Mouse (Mus musculus) c-Kit-positive CD71-negative TER-119-negative erythroid progenitor cells, embryonic 14.5 days (primary cell): ENCODE results near the gene Rrp7a.
"Not testable (repeated sequence)": the region's sequence is repeated elsewhere in the genome, so short reads cannot be mapped to it uniquely, and the experiment has no call there.

ENCODE experiments used
- DNase-seq: peaks from one replicate; pipeline ENCODE4 v3.0.0-alpha.2; 2013; ENCODE audit warnings: low read depth

Gene Rrp7a

DNA sequence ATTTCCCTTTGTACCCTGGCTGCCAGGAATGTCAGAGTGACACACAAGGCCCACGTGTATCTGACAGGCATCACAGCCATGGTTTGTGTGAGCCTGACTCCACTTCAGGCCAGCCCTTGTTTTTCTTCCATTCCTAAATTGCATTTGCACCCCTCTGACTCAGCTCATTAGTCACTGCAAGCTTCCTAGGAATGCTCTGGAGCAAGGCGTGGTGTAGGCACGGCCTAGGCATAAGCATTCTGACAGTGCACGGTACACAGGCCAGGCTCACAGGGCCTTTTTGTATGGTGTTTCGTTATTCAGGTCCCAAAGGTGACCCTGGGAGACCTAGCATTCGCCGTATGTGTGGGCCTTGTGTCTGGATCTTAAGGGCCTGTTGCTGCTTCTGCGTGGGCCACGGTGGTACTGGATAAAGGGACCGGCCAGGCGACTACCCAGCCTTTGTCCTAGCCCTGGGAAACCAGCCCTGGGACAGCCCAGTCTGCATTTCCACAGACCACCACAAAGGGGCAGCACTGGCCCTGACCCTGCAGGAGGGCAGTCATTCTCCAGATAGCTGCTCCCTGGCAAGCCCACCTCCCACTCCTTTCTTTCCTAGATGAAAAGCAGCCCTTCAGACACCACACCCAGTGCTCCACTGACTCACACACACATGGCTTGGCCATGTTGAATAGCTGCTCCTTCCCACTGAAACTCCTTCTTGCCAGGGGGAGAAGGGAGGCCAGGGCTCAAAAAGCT is 34.5 kb upstream of the Rrp7a start:
- peak; percentile 31 for DNase-seq

DNA sequence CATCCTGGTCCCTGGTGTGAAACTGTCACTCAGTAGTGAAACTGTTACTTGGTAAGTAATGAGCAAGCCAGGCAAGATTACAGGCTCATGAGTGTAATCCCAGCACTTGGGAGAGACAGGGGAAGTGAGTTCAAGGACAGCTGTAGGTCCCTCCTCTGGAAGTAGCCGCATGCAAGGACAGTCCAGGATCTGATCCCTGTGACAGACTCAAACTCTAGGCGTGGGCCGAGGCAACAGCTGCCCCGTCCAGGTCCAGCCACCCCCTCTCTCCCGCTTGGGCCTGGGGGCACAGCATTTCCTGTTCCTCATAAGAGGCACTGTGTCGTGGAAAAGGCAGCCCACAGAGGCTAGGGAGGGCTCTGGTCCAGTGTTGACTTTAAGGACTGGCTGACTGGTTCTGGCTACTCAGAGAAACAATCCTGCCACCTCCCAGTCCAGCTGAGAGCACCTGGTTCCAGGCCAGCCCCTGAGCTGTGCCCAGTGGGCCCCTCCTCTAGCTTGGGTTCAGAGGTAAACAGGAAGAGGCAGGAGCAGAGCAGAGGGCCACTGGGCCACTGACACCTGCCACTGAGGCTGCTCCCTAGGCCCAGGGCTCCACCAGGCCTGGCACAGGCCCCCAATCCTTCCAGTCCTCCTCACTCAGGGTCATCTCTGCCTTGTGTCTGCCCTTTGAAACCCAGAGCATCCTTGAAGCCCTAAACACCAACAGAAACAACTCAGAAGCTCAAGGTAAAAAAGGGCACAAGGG is 33.2 kb upstream of the Rrp7a start:
- no peak for DNase-seq

DNA sequence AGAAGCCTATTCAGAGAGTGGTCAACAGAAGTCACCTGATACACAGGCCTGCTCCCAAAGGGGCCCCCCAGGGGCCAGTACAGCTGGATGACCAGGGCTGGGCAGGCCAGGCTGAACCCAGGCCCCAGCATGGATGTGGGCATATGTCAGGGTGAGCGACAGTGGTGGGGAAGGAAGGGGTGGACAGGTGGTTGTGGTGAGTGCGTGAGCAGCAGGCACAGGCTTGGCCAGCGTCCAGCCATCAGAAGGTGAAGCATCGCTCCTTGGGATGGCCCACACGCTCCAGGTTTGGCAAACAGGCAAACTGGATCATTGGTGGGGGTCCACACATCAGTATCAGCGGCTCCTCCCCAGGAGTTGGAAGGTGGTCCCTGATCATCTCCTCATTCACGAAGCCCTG is 31.7 kb upstream of the Rrp7a start:
- no peak for DNase-seq

DNA sequence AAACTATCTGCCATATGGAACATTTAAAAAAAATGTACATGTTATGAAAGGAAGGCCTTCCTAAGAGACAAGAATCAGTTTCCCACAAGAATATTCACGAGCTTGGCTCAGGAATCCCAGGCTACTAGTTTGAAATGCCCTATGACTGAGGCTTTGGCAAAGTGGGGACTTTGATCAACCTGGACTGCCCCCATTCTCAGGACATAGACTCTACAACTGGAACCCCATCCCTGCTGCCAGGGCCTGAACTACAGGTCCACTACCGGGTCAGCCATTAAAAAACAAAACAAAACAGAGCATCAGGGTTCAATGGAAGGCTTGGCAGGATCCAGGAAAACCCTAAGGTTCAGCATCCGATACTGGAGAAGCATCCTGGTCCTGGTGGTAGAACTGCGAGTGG is 28.1 kb upstream of the Rrp7a start:
- no peak for DNase-seq

DNA sequence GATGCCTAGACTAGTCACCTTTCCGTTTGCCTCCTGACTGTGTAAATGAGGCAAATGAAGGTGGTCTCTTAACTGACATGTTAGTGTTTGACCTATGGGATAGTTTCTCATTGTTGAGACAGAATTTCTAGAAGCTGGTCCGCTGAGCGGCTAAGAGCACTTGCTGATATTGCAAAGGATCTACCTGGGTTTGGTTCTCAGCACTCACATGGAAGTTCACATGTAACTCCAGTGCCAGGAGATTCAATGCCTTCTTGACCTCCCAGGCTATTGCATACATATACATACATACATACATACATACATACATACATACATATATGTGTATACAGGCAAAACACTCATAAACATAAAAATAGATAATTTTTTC is 27.5 kb upstream of the Rrp7a start:
- DNase-seq = no peak

DNA sequence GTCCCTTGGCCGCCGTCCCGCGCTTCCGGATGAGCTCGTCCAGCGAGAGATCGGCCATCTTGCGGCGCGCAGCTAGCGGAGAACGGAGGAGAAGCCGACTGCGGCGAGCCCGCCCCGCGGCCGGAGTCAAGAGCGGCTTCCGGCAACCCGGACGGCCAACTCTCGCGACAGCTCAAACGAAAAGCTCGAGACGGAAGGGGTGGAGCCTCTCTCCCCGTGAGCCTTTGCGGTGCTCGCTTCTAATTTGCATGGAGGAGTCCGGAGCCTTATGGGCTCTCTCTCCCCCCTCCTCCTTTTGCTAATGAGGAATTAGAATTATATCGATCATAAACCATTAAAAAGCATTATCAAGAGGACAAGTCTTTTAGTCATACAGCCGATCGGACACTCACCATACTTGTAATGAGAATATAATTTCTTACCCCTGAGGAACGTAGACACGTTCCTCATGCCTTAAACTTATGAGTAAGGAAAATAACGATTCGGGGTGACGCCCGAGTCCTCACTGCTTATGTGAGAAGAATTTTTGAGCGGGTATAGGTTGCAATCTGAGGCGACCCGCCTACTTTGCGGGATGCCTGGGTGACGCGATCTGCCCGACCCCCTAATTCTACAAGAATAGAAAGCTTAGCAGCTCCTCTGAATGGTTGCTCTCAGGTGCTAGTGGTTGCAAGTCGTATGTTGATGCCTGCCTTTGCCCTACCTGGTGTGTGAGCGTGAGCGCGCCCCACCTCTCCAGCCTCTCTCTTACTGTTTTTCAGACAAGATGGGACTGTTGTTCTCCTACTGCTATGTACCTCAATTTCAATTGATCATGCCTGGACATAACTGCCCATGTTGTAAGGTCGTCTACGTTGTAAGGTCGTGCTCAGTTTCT is 26.8 kb upstream of the Rrp7a start, which contains the start of gene Poldip3:
Gene Poldip3 (minus strand): TSS at position 189 of the 877 bp plus-strand sequence.
- peak; percentile 97 for DNase-seq

DNA sequence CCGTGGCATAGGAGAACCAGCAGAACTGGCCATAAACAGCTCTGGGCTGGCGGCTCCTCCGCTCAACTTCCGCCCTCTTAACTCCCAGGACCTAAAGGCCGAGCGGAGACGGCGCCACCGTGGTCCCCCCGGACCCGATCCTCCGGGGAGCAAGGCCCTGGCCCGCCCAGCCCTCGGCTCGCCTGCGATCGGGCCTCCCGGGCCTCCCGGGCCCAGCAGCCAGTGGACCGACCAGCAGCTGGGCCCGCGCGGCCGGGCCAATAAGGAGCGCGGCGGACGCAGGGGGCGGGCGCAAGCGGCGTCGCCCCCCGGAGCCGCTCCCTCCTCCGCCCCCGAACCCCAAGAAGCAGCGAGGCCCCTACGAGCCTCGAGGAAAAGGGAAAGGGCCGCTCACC is 26.2 kb upstream of the Rrp7a start:
- no peak for DNase-seq

DNA sequence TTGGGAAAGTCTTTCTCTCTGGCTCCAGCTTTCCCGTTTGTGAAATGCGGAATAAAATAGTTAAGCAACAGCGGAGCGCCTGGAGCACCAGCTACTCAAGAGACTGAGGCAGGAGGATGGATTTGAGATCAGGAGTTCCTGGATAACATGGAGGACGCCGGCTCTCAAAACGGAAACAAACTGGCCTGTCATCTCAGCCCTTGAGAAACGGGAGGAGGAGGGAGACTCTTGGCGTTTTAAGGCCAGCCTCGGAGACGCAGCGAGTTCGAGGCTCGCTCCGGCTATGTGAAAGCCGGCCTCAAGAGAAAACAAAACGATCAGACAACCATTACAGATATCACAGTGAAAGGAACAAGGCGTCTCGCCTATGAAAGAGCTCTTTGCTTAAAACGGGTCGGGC is 25.8 kb upstream of the Rrp7a start:
- no peak for DNase-seq

DNA sequence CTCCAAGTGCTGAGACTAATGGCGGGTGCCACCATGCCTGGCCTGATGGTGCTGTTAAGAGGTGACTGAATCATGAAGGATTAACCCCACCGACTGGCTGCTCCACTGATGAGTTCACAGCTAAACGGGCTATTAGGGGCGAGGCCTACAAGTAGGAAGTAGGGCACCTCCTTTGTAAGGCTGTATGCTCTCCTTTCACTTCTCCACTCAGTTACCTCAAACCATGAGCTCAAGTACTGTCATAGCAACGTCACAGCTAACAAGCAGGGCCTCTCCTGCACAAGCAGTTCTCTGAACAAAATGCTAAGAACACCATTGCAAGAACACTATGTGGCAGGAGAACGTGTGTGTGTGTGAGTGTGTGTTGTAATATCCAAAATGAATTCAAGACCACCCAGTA is 22.9 kb upstream of the Rrp7a start:
- peak; percentile 25 for DNase-seq

DNA sequence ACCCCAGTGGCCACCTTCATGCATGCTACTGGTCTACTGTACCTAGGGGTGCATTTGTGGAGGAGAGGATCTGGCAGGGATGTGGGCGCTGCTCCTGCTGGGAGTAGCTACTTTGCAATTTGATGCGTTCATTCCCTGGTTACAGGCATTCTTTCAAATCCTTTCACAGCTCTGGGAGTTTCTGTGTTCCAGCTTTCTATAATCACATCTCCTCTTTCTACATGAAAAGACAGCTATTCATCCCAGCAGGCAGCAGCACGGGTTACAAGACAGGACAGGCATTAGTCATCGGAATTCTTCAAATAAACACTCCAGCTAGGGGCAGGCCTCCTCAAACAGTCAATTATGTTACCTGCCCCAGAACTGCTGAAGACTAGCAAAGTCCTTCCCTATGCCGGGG is 20.3 kb upstream of the Rrp7a start:
- no peak for DNase-seq

DNA sequence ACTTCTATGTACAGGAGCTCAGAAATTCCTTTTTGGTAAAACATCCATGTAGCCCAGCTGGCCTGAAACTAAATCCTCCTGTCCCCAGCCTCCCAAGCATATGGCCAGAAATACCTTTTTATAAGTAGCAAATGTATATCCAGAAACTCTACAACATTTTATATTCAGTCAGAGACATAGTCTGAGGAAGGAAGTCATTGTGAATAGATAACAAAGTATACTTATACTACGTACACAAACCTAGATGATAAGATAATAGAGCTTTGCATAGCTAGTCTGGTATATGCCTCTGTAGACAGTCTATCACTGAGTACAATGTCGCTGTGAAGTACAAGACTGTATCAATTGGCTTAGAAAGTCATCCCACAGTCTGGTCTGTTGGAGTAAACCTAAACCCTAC is 13.1 kb upstream of the Rrp7a start:
- DNase-seq = no peak

DNA sequence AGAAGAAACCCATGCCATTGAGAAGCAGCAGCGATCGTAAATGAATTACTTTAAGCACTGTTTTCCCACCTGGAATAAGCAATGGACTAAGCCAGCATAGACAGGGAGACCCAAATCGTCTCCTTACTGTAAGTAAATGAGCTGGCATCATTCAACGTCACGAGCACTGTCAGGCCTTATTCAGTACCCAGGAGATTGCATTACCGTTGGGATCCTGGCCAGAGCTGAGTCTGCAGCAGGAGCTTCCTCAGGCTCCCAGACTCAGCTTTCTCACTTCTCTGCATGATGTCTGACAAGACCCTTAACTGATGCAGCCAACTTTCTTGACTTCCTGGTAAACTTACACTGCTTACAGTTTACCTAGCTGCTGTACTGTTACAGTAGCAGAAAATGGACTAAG is 12.1 kb upstream of the Rrp7a start:
- no peak for DNase-seq

DNA sequence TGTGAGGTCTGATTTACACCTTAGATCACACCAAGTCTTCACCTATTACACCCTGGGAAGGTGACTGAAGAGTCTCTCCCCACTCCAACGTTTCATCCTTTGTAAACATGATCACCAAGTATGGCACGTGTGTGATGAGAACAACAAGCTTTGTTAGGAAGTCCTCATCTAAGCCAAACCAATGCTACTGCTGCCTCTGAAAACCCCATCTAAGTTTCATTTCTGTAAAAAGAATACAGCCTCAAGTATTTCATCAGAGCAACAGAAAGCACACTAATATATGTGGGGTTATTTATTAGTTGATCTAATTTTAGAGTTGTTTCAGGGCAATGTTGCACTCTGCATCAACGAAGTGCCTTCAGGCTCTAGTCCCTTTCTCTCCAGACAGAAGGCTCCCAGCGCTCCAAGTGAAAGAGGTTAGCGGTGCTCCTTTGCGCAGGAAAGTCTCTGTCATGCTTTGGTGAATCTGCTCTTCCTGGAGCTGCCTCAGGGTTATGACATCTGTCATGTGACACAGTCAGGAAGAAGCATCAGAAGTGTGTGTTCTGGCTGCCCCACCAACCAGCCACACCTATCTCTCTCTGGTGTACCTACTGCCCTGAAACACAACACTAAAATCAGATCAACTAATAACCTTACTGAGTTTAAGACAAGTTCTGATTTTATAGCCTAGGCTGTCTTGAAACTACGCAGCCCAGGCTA is 7.1 kb upstream of the Rrp7a start:
- no peak for DNase-seq

DNA sequence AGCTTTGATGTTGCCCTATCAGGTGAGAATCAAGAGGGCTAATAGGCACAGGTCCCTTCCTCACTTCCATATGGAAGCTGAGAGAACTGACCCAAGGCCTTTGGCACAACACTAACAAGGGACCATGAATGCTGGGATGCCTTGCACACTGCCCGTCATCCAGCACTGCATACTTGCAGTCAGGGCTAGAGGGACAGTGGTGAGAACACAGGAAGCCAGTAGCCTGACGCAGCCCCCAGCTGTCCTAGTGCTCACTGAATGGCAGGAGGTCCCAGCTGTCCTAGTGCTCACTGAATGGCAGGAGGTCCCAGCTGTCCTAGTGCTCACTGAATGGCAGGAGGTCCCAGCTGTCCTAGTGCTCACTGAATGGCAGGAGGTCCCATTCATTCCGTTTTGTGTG is 4.4 kb upstream of the Rrp7a start:
- DNase-seq = not testable (repeated sequence)

DNA sequence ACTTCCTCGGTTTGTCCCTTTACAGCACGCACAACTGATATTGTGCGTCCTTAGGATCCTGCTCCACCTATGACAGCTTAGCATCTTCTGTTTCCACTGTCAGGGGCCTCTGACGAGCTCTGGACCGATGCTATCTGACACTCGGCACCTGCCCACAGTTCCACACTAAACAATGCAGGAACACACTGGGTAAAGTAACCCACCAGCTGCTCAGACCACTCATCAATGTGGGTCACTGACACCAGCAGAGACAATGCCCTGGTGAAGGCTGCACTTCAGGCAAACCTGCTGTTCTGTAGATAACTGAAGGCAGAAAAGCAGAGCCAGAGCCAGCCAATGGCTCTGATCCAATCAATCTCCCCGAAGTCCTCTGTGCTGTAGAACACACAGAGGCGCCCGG is 4.0 kb upstream of the Rrp7a start:
- no peak for DNase-seq

DNA sequence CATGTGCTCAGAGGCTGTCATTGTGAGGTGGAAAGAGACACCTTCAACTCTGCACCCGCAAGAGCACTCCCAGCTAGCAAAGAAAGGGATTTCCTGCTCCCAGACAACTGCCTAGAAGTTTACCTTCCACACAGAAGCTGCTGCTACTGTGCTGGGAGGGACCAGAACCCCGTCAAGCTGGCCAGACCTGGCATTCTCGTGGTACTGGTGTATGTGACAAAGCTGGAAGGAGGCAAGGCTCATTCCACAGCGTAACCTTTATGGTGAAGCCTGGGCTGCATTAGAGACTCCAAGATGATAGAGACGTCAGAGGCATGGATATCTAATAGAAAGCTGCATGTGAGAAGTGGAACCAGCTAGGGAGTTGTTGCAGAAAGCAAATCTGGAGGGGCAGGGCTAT is 2.0 kb upstream of the Rrp7a start:
- DNase-seq = no peak

DNA sequence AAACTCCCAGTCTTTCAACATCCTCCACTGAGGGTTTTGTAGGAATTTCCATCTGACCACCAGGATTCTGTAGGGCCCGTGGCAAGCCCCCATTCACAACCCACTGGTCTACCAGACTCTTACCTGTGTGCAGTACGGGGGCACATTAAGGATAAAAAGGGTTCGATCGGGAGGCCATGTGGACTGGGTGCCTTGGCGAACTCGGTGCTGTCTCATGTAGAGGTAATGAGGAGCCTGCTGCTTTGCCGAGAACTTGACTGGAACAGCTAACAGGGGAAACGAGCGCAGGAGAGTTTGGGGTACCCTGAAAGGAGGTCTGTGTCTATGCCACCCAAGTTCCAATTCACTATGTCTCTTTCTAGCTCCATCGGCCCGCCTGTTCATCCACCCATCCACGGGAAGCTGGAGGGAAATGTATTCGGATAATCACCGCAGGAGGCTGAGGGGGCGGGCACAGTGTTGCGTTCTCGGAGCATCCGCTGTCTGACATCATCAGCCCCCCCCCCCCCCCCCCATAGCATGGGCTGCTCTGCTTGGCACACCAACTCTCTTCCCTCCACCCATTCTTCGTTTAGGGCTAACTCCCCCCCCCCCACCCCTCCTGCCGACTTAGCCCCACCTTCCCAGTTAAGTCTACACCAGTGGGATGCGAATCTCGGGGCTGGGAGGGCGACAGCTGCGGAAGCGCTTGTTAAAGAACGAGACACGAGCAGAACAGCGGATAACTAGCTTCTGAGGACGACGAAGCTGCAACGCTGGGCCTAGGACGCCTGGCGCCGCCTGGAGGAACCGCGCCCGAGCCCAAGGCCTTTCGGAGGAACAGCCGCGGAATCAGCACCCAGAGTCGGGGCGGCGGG is 664 bp downstream of the Rrp7a start:
- DNase-seq = peak; percentile 34

DNA sequence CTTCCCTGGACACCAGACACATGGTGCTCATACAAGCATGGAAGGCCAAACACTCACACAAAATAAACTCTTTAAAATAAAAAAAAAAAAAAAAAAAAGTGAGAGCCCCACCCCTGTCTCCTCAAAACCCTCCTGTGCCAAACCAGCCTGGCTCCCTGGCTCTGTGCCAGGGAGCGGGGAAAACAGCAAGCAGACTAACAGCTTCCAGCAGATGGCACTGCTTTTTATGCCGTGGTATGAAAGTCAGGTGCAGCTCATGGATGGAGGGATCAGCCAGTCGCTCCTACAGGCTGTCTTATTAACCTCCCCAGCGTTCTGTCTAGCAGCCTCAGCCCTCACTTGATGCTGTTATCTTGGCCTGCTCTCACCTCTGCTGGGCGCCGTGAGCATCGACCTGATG is 4.2 kb downstream of the Rrp7a start:
- DNase-seq = no peak

DNA sequence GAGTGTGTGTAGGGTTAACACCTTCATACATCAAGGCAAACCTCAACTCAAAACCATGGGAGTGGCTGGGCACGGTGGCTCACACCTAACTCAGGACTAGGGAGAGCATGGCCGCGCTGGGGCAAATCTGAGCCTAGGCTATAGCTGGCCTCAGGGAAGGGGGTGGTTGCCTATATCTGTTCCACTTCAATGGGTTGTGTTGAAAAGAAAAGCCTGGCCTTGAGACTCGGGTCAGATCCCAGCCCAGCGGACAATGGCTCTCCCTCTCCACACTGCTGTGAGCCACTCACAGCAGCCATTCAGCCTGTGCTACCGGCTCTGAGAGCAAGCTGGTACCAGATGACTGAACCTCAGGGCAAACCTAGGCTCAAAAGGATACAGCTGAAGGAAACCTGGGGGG is 7.5 kb downstream of the Rrp7a start:
- DNase-seq = no peak

DNA sequence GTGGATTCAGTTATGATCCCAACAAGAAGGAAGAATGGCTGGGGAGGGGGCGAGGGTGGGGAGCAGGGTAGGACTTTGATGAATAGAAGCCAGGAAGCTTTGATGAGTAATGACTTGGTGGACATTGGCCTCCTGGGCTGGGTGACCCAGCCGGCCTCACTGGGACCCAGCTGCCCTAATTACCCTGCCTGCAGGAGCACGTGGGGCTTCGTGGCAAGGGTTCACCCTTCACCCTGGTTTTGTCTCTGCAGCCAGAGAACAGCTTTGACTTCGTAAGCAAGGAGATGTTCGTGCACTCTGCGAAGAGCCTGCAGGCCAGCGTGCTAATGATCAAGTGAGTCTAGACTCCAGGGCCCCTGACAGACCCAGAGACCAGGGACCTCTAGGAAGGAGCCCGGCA is 8.5 kb downstream of the Rrp7a start:
- no peak for DNase-seq

DNA sequence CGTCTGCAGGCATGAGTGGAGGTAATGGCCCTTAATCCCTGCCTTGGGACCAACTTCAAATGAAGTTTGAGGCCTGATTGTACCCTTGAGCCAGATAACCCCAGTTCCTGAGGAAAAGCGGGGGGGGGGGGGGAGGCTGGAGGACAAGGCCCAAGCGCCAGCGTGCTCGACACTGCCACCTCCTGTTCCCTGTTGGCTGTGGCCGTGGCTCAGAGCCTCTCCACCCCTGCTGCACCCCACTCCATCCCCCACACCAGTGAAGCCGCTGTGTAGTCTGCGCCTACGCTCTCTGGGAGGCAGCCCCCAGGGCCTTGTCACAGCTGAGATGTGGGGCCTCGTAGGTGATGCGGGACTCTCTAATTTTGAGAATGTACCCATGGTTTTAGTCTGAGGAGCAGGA is 9.7 kb downstream of the Rrp7a start:
- peak; percentile 28 for DNase-seq
